Mouse (Mus musculus) ES-Bruce4 (cell line): ENCODE data around the gene Rbm6.

Experiments used
- CTCF ChIP-seq: IDR thresholded peaks from one replicate; pipeline ENCODE4 v1.8.1; 2011; ENCODE audit warnings: low read depth, low read length
- EP300 ChIP-seq: IDR thresholded peaks from 2 replicates; pipeline ENCODE4 v1.6.1; 2011; ENCODE audit warnings: low read depth, low read length; ENCODE audit not compliant: insufficient read depth
- POLR2A ChIP-seq: IDR thresholded peaks from one replicate; pipeline ENCODE4 v1.8.1; 2011; ENCODE audit warnings: low read length; ENCODE audit not compliant: insufficient read depth

DNA sequence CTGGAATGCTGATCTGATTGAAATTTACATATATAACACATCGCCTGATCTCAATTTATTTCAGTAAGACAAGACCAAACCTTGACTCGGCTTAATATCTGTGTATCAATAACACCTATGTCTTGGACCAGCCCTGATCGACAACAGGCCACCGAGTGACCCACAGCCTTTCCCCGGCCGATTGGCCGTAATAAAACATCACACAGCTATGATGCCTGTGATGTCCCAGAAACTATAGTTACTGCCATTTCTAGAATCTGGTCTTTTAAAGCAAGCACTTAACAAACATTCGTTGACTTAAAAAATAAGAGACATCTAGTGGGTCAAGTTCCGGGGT is 103.0 kb downstream of the Rbm6 start:
- no peak for TF ChIP-seq EP300
- no peak for TF ChIP-seq CTCF
- TF ChIP-seq POLR2A, result no peak
